Mouse (Mus musculus) lung, postnatal 0 days (tissue): ENCODE measurements around the gene Cldn9. TPM values are rescaled to one million over a fixed set of nuclear protein-coding genes. Genes with fewer than 3 reads are reported as not detected.

Source experiments
- ATAC-seq: fragments of 200-750 bp; cut with Nextera tagmentation; 2 replicates; pipeline ENCODE4 v1.8.0; 2017; ENCODE audit warnings: moderate library complexity
- DNase-seq: peaks from one replicate; pipeline ENCODE4 v3.0.0-alpha.2; 2016; ENCODE audit warnings: low spot score
- H3K27ac ChIP-seq: fragments of 300-500 bp; sonication (generic); 2 replicates; pipeline ENCODE4 v1.5.1; 2014; ENCODE audit warnings: antibody characterized with exemption, mild to moderate bottlenecking, low read length, mixed read lengths
- H3K27me3 ChIP-seq: fragments of 300-500 bp; sonication (generic); replicated peaks from 2 replicates; pipeline ENCODE4 v1.6.1; 2014; ENCODE audit warnings: low read length, mixed read lengths; ENCODE audit not compliant: insufficient read depth
- H3K36me3 ChIP-seq: fragments of 300-500 bp; sonication (generic); 2 replicates; pipeline ENCODE4 v1.6.1; 2014; ENCODE audit warnings: low read length, mixed read lengths; ENCODE audit not compliant: insufficient read depth
- H3K4me1 ChIP-seq: fragments of 300-500 bp; sonication (generic); 2 replicates; pipeline ENCODE4 v1.6.1; 2014; ENCODE audit warnings: antibody characterized with exemption, low read depth, low read length, mixed read lengths; ENCODE audit not compliant: insufficient read depth
- H3K4me2 ChIP-seq: fragments of 300-500 bp; sonication (generic); replicated peaks from 2 replicates; pipeline ENCODE4 v1.6.1; 2014; ENCODE audit warnings: low read depth, mild to moderate bottlenecking, low read length, moderate library complexity, mixed read lengths
- H3K4me3 ChIP-seq: fragments of 300-500 bp; sonication (generic); 2 replicates; pipeline ENCODE4 v1.5.1; 2014; ENCODE audit warnings: low read depth, low read length
- H3K9ac ChIP-seq: fragments of 300-500 bp; sonication (generic); replicated peaks from 2 replicates; pipeline ENCODE4 v1.6.1; 2014; ENCODE audit warnings: low read depth, mild to moderate bottlenecking
- H3K9me3 ChIP-seq: fragments of 300-500 bp; sonication (generic); 2 replicates; pipeline ENCODE4 v1.6.1; 2016; ENCODE audit warnings: low read length, mixed read lengths
- CTCF ChIP-seq: IDR thresholded peaks from 2 replicates; pipeline ENCODE4 v1.5.1; 2016; ENCODE audit warnings: antibody characterized with exemption, mild to moderate bottlenecking
- EP300 ChIP-seq: IDR thresholded peaks from 2 replicates; pipeline ENCODE4 v1.6.1; 2016; ENCODE audit warnings: antibody characterized with exemption, mild to moderate bottlenecking, control low read depth
- WGBS: fragments of 180-500 bp; shearing (Covaris S2); extraction: QIAGEN DNeasy Blood & Tissue Kit; methylation state at CpG from one replicate; pipeline ENCODE4 v1.1.7; 2014; 5-methylcytosine and 5-hydroxymethylcytosine counted together
- polyA plus RNA-seq: library from polyadenylated mRNA; unstranded; fragments of >200 nt; fragmentation: Nextera tagmentation; extraction: Ambion mirVana; gene quantifications from 2 replicates; pipeline ENCODE4 v1.2.1, GENCODE M21; 2015

Gene Cldn9
- polyA plus RNA-seq, 1 experiment from 2014 or later = 0.44 TPM

- 2% methylated on average over 9 of the region's 9 CpGs for WGBS
- H3K9me3 ChIP-seq = no peaks in the 10 kb centered on the region
- no peak for ATAC-seq
- H3K4me3 ChIP-seq = no peak overlapping the region
- DNase-seq = no peak
- H3K9ac ChIP-seq = no peak overlapping the region
- H3K27ac ChIP-seq = no peak overlapping the region
- peaks cover 8% of the 10 kb centered on the region; the same call in 1 of the 2 replicates for H3K27me3 ChIP-seq
- TF ChIP-seq EP300 = no peak
- peak; percentile 59 for TF ChIP-seq CTCF
- no peaks in the 10 kb centered on the region for H3K36me3 ChIP-seq
- H3K4me2 ChIP-seq = no peak overlapping the region; the same call in 1 of the 2 replicates
- H3K4me1 ChIP-seq = no peaks in the 10 kb centered on the region
Observed at GRCm38 (mm10) chr17:23661526-23661925, 22.3 kb downstream of the Cldn9 start.

- Histone ChIP-seq H3K36me3 (no peaks in the 10 kb centered on the region), H3K9ac (0 out of 2 replicates have a peak overlapping the region, but pooled peaks have one; percentile 3), H3K27ac (no peak overlapping the region), H3K4me2 (peak overlapping the region; percentile 63), H3K27me3 (peaks cover 8% of the 10 kb centered on the region; the same call in 1 of the 2 replicates), H3K4me3 (peak overlapping the region; percentile 42), H3K4me1 (no peaks in the 10 kb centered on the region), H3K9me3 (no peaks in the 10 kb centered on the region)
- DNase-seq (no peak), ATAC-seq (peak; percentile 65)
- TF ChIP-seq CTCF = no peak
- TF ChIP-seq EP300 = no peak
- 2% methylated on average over 13 of the region's 14 CpGs for WGBS
Observed at GRCm38 (mm10) chr17:23660876-23661200, 23.0 kb downstream of the Cldn9 start.

GRCm38 (mm10) chr17:23660117-23660875 is 23.5 kb downstream of the Cldn9 start, which contains the start of gene Bicdl2:
TSS of gene Bicdl2 (plus strand) at chr17:23660506.
- H3K9ac ChIP-seq = 0 out of 2 replicates have a peak within 1 kb of the TSS, but pooled peaks have one; percentile 3
- no peaks in the 10 kb centered on the region for H3K4me1 ChIP-seq
- 7% methylated on average over 27 of the region's 27 CpGs for WGBS
- DNase-seq = peak; percentile 74
- no peaks in the 10 kb centered on the region for H3K9me3 ChIP-seq
- peaks cover 8% of the 10 kb centered on the region; the same call in 1 of the 2 replicates for H3K27me3 ChIP-seq
- peak; percentile 82 for ATAC-seq
- peak; percentile 89 for TF ChIP-seq CTCF
- TF ChIP-seq EP300 = no peak
- H3K27ac ChIP-seq = no peak within 1 kb of the TSS
- H3K36me3 ChIP-seq = no peaks in the 10 kb centered on the region
- peak within 1 kb of the TSS; percentile 42 for H3K4me3 ChIP-seq
- peak within 1 kb of the TSS; percentile 63 for H3K4me2 ChIP-seq

GRCm38 (mm10) chr17:23658450-23658849 is 25.4 kb downstream of the Cldn9 start:
- H3K4me3 ChIP-seq = no peak overlapping the region
- no peaks in the 10 kb centered on the region for H3K36me3 ChIP-seq
- peaks cover 8% of the 10 kb centered on the region; the same call in 1 of the 2 replicates for H3K27me3 ChIP-seq
- DNase-seq = no peak
- TF ChIP-seq EP300 (no peak), CTCF (no peak)
- H3K27ac ChIP-seq = no peak overlapping the region
- ATAC-seq = no peak
- WGBS = 68% methylated on average over 3 of the region's 3 CpGs
- no peak overlapping the region for H3K4me2 ChIP-seq
- H3K9me3 ChIP-seq = no peaks in the 10 kb centered on the region
- no peaks in the 10 kb centered on the region for H3K4me1 ChIP-seq
- no peak overlapping the region for H3K9ac ChIP-seq

- no peaks in the 10 kb centered on the region for H3K36me3 ChIP-seq
- H3K9me3 ChIP-seq = no peaks in the 10 kb centered on the region
- WGBS = 59% methylated on average over 2 of the region's 2 CpGs
- no peak overlapping the region for H3K4me3 ChIP-seq
- H3K9ac ChIP-seq = no peak overlapping the region
- no peaks in the 10 kb centered on the region for H3K4me1 ChIP-seq
- ATAC-seq (no peak), DNase-seq (no peak)
- H3K4me2 ChIP-seq = no peak overlapping the region
- no peaks in the 10 kb centered on the region for H3K27me3 ChIP-seq
- no peak overlapping the region for H3K27ac ChIP-seq
- TF ChIP-seq CTCF (no peak), EP300 (no peak)
Observed at GRCm38 (mm10) chr17:23654410-23654809, 29.4 kb downstream of the Cldn9 start.

- H3K27ac ChIP-seq = no peak overlapping the region
- no peak overlapping the region for H3K9ac ChIP-seq
- no peaks in the 10 kb centered on the region for H3K27me3 ChIP-seq
- no peaks in the 10 kb centered on the region for H3K4me1 ChIP-seq
- WGBS = 46% methylated on average over 6 of the region's 6 CpGs
- no peak overlapping the region for H3K4me2 ChIP-seq
- no peak for ATAC-seq
- H3K4me3 ChIP-seq = no peak overlapping the region
- H3K36me3 ChIP-seq = no peaks in the 10 kb centered on the region
- no peak for DNase-seq
- TF ChIP-seq CTCF (no peak), EP300 (no peak)
- H3K9me3 ChIP-seq = no peaks in the 10 kb centered on the region
Observed at GRCm38 (mm10) chr17:23654001-23654400, 29.8 kb downstream of the Cldn9 start.
